Mouse (Mus musculus) embryonic facial prominence, embryonic 14.5 days (tissue): ENCODE results near the gene Ctdsp1. TPM values are rescaled to one million over a fixed set of nuclear protein-coding genes. Genes with fewer than 3 reads are reported as not detected.

ENCODE experiments used
- ATAC-seq: fragments of 200-750 bp; cut with Nextera tagmentation; 2 replicates; pipeline ENCODE4 v1.8.0; 2017; ENCODE audit warnings: low read depth, moderate number of reproducible peaks, moderate TSS enrichment
- DNase-seq: peaks from one replicate; pipeline ENCODE4 v3.0.0-alpha.2; 2015; ENCODE audit warnings: low spot score
- H3K27ac ChIP-seq: fragments of 300-500 bp; sonication (generic); replicated peaks from 2 replicates; pipeline ENCODE4 v1.5.1; 2014; ENCODE audit warnings: low read depth, mild to moderate bottlenecking, low read length, moderate library complexity
- H3K27me3 ChIP-seq: fragments of 300-500 bp; sonication (generic); replicated peaks from 2 replicates; pipeline ENCODE4 v1.6.1; 2014; ENCODE audit warnings: low read length; ENCODE audit not compliant: control insufficient read depth, insufficient read depth
- H3K36me3 ChIP-seq: fragments of 300-500 bp; sonication (generic); 2 replicates; pipeline ENCODE4 v1.6.1; 2014; ENCODE audit warnings: low read length, mixed read lengths; ENCODE audit not compliant: control insufficient read depth, insufficient read depth
- H3K4me1 ChIP-seq: fragments of 300-500 bp; sonication (generic); 2 replicates; pipeline ENCODE4 v1.6.1; 2014; ENCODE audit warnings: antibody characterized with exemption, low read length; ENCODE audit not compliant: control insufficient read depth, insufficient read depth
- H3K4me2 ChIP-seq: fragments of 300-500 bp; sonication (generic); 2 replicates; pipeline ENCODE4 v1.6.1; 2014; ENCODE audit warnings: low read depth, mild to moderate bottlenecking, low read length, moderate library complexity, mixed read lengths
- H3K4me3 ChIP-seq: fragments of 300-500 bp; sonication (generic); 2 replicates; pipeline ENCODE4 v1.5.1; 2014; ENCODE audit warnings: low read depth, mild to moderate bottlenecking, low read length
- H3K9ac ChIP-seq: fragments of 300-500 bp; sonication (generic); 2 replicates; pipeline ENCODE4 v1.6.1; 2014; ENCODE audit warnings: low read depth, mild to moderate bottlenecking, low read length, moderate library complexity, mixed read lengths
- H3K9me3 ChIP-seq: fragments of 300-500 bp; sonication (generic); 2 replicates; pipeline ENCODE4 v1.6.1; 2016; ENCODE audit warnings: low read length; ENCODE audit not compliant: control insufficient read depth
- WGBS: fragments of 180-500 bp; shearing (Covaris S2); extraction: QIAGEN DNeasy Blood & Tissue Kit; methylation state at CpG from one replicate; pipeline ENCODE4 v1.1.7; 2014; 5-methylcytosine and 5-hydroxymethylcytosine counted together
- polyA plus RNA-seq: library from polyadenylated mRNA; unstranded; fragments of >200 nt; fragmentation: Nextera tagmentation; extraction: Ambion mirVana; gene quantifications from 2 replicates; pipeline ENCODE4 v1.2.1, GENCODE M21; 2014

Ctdsp1 gene
- polyA plus RNA-seq, 1 experiment from 2014 or later = 83.7 TPM

- peak overlapping the region; percentile 75 for H3K27ac ChIP-seq
- H3K27me3 ChIP-seq = no peaks in the 10 kb centered on the region
- under 1% methylated on average over 32 of the region's 41 CpGs for WGBS
- ATAC-seq = peak; percentile 92
- H3K4me3 ChIP-seq = peak overlapping the region; percentile 44
- DNase-seq = peak; percentile 98
- H3K9ac ChIP-seq = peak overlapping the region; percentile 67
- peak overlapping the region; percentile 83 for H3K4me2 ChIP-seq
- H3K4me1 ChIP-seq = peaks cover 12% of the 10 kb centered on the region; the same call in 1 of the 2 replicates
- H3K9me3 ChIP-seq = no peaks in the 10 kb centered on the region
- H3K36me3 ChIP-seq = peaks cover 21% of the 10 kb centered on the region
Measured at GRCm38 (mm10) chr1:74397268-74397918, 6.1 kb downstream of the Ctdsp1 start.

GRCm38 (mm10) chr1:74397919-74398451, 6.7 kb downstream of the Ctdsp1 start:
- Histone ChIP-seq H3K9ac (peak overlapping the region; percentile 67), H3K27ac (peak overlapping the region; percentile 75), H3K36me3 (peaks cover 21% of the 10 kb centered on the region), H3K4me1 (peaks cover 9% of the 10 kb centered on the region; the same call in 1 of the 2 replicates), H3K27me3 (no peaks in the 10 kb centered on the region), H3K9me3 (no peaks in the 10 kb centered on the region), H3K4me2 (peak overlapping the region; percentile 83), H3K4me3 (peak overlapping the region; percentile 44)
- DNase-seq (peak; percentile 73), ATAC-seq (peak; percentile 17)
- WGBS = 4% methylated on average over 11 of the region's 11 CpGs

GRCm38 (mm10) chr1:74400531-74400930, 9.2 kb downstream of the Ctdsp1 start:
- H3K27ac ChIP-seq = no peak overlapping the region
- no peaks in the 10 kb centered on the region for H3K9me3 ChIP-seq
- no peak overlapping the region for H3K9ac ChIP-seq
- no peaks in the 10 kb centered on the region; the same call in 1 of the 2 replicates for H3K4me1 ChIP-seq
- 76% methylated on average over 3 of the region's 3 CpGs for WGBS
- no peak overlapping the region for H3K4me3 ChIP-seq
- DNase-seq (no peak), ATAC-seq (no peak)
- H3K4me2 ChIP-seq = no peak overlapping the region
- no peaks in the 10 kb centered on the region for H3K27me3 ChIP-seq
- H3K36me3 ChIP-seq = no peaks in the 10 kb centered on the region

- no peaks in the 10 kb centered on the region for H3K27me3 ChIP-seq
- H3K4me2 ChIP-seq = no peak overlapping the region
- no peak overlapping the region for H3K9ac ChIP-seq
- no peaks in the 10 kb centered on the region for H3K9me3 ChIP-seq
- H3K27ac ChIP-seq = no peak overlapping the region
- H3K4me3 ChIP-seq = no peak overlapping the region
- ATAC-seq (no peak), DNase-seq (no peak)
- H3K4me1 ChIP-seq = no peaks in the 10 kb centered on the region; the same call in 1 of the 2 replicates
- no peaks in the 10 kb centered on the region for H3K36me3 ChIP-seq
- WGBS = 45% methylated on average over 16 of the region's 16 CpGs
Measured at GRCm38 (mm10) chr1:74401015-74401702, 9.8 kb downstream of the Ctdsp1 start.

- H3K4me3 ChIP-seq = no peak overlapping the region
- 88% methylated on average over 4 of the region's 4 CpGs for WGBS
- no peak overlapping the region for H3K4me2 ChIP-seq
- no peaks in the 10 kb centered on the region for H3K27me3 ChIP-seq
- H3K36me3 ChIP-seq = no peaks in the 10 kb centered on the region
- DNase-seq (no peak), ATAC-seq (no peak)
- H3K9ac ChIP-seq = no peak overlapping the region
- no peaks in the 10 kb centered on the region for H3K4me1 ChIP-seq
- H3K9me3 ChIP-seq = no peaks in the 10 kb centered on the region
- H3K27ac ChIP-seq = no peak overlapping the region
Measured at GRCm38 (mm10) chr1:74404206-74404605, 12.9 kb downstream of the Ctdsp1 start.

- 56% methylated on average over 15 of the region's 15 CpGs for WGBS
- H3K27ac ChIP-seq = no peak within 1 kb of the TSS
- H3K4me1 ChIP-seq = no peaks in the 10 kb centered on the region
- DNase-seq (no peak), ATAC-seq (no peak)
- no peaks in the 10 kb centered on the region for H3K36me3 ChIP-seq
- H3K9me3 ChIP-seq = no peaks in the 10 kb centered on the region
- no peaks in the 10 kb centered on the region for H3K27me3 ChIP-seq
- no peak within 1 kb of the TSS for H3K4me2 ChIP-seq
- H3K9ac ChIP-seq = no peak within 1 kb of the TSS
- no peak within 1 kb of the TSS for H3K4me3 ChIP-seq
Measured at GRCm38 (mm10) chr1:74408589-74409504, 17.5 kb downstream of the Ctdsp1 start, which contains the start of gene Vil1. Vil1 (plus strand) TSS chr1:74409376.

- Histone ChIP-seq H3K4me3 (no peak overlapping the region), H3K4me2 (no peak overlapping the region), H3K27ac (no peak overlapping the region), H3K9ac (no peak overlapping the region), H3K9me3 (no peaks in the 10 kb centered on the region), H3K36me3 (no peaks in the 10 kb centered on the region), H3K27me3 (no peaks in the 10 kb centered on the region), H3K4me1 (no peaks in the 10 kb centered on the region)
- DNase-seq (no peak), ATAC-seq (no peak)
- 57% methylated on average over 2 of the region's 2 CpGs for WGBS
Measured at GRCm38 (mm10) chr1:74411753-74412325, 20.5 kb downstream of the Ctdsp1 start.

- Histone ChIP-seq H3K9ac (no peak overlapping the region), H3K36me3 (no peaks in the 10 kb centered on the region), H3K27me3 (no peaks in the 10 kb centered on the region), H3K9me3 (no peaks in the 10 kb centered on the region), H3K27ac (no peak overlapping the region), H3K4me2 (no peak overlapping the region), H3K4me3 (no peak overlapping the region), H3K4me1 (no peaks in the 10 kb centered on the region)
- DNase-seq (no peak), ATAC-seq (no peak)
- 75% methylated on average over 8 of the region's 8 CpGs for WGBS
Measured at GRCm38 (mm10) chr1:74412711-74413110, 21.4 kb downstream of the Ctdsp1 start.
